Mouse (Mus musculus): ENCODE results near the gene Gm6351.
"Not testable (repeated sequence)": the region's sequence is repeated elsewhere in the genome, so short reads cannot be mapped to it uniquely, and the experiment has no call there.

The Gm6351 gene

DNA sequence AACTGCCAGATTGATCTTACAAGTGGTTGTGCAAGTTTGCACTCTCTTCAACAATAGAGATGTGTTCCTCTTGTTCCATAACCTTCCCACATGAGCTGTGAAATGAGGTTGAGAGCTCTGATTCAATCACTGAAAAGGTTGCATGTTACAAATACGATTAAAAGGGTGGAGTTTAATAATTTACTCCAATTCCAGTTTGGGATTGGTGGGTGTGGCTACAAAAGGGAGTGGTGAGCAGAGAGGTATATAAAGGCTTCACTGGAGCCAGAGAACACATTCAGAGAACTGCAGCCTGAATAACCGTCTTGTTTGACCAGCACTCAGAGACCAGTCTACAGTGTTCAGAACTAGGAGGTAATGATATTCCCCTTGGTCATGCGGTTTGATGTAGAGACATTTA lies at the start of gene Gm6351:
TSS of gene Gm6351 (plus strand) at position 301 of the 400 bp plus-strand sequence.
- not testable (repeated sequence) for ATAC-seq (ENCODE audit: insufficient number of reproducible peaks, low FRiP score, low TSS enrichment)

- not testable (repeated sequence) for ATAC-seq (ENCODE audit: insufficient number of reproducible peaks, low FRiP score, low TSS enrichment)
Measured at GRCm38 (mm10) chr5:94070445-94070844, 5.7 kb upstream of the Gm6351 start, which contains the start of gene BC061212. Gene BC061212 (minus strand): TSS chr5:94070545.
